Mouse (Mus musculus) MN1 (cell line): ENCODE measurements around the gene Cntrl.

Source experiments
- DNase-seq: peaks from one replicate; pipeline ENCODE4 v3.0.0-alpha.2; 2016; ENCODE audit warnings: low spot score

Gene Cntrl

GRCm38 (mm10) chr2:35222822-35223391, 113.6 kb downstream of the Cntrl start:
- no peak for DNase-seq

- no peak for DNase-seq
Observed at GRCm38 (mm10) chr2:35224285-35224684, 115.0 kb downstream of the Cntrl start.

GRCm38 (mm10) chr2:35228145-35228544, 118.9 kb downstream of the Cntrl start:
- no peak for DNase-seq
